Mouse (Mus musculus): Measurements from ENCODE around the gene Khdc3. TPM values are rescaled to one million over a fixed set of nuclear protein-coding genes. Genes with fewer than 3 reads are reported as not detected.

Gene Khdc3
- total and polyA plus RNA-seq, 3 experiments = 0.17 to 0.86 (median 0.84) TPM

DNA sequence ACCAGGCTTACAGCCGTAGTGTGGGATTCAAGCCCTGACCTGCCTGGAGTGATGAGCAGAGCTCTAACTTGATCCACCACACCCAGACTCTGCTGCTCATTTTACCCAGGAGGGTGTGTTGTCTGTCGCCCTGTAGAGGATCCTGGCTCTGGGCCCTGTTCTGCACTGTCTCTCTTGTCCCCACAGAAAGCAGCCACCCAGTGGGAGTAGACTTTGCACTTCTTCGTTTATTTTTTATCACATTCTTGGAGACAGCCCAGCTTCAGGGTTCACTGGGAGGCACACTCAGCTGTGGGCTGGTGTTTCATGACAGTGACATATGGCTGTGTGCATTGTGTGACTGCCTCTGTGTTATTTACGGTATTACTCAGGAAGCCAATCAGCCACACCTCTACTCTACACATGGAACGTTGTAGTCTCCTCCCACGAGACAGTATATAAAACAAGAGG lies 33.4 kb upstream of the Khdc3 start:
- Histone ChIP-seq H3K9me3 (replicated peaks; ENCODE audit: low read length) (peaks cover 1% of the 10 kb centered on the region), H3K9ac (ENCODE audit: insufficient read depth, low read depth) (no peak overlapping the region), H3K27ac (ENCODE audit: insufficient read depth, low read depth) (no peak overlapping the region), H3K4me2 (ENCODE audit: insufficient read depth, low read depth, poor library complexity, severe bottlenecking) (no peak overlapping the region), H3K4me1 (ENCODE audit: control insufficient read depth in 1 of 2, insufficient read depth in 2 of 2) (peaks cover 7 to 15% of the 10 kb centered on the region in 2 experiments), H3K36me3 (replicated peaks in 1 of 2; ENCODE audit: control insufficient read depth in 1 of 2, insufficient read depth in 1 of 2, low read length in 1 of 2) (peaks cover 0 to 42% of the 10 kb centered on the region in 2 experiments), H3K27me3 (replicated peaks) (no peaks in the 10 kb centered on the region), H3K79me2 (replicated peaks; ENCODE audit: control insufficient read depth, extremely low read depth, insufficient read depth, poor library complexity, severe bottlenecking) (no peaks in the 10 kb centered on the region; the same call in 1 of the 2 replicates), H3K4me3 (replicated peaks in 1 of 3; ENCODE audit: low read depth in 2 of 3, low read length in 2 of 3, poor library complexity in 1 of 3) (no peak overlapping the region)
- DNase-seq (ENCODE audit: extremely low read depth) = no peak
- in situ Hi-C loops (cut with MboI; ENCODE audit: low pct_ligation_motif_present, low pct_unique_long_range_greater_than_20kb, low sequenced_read_pairs) = no loop called here
- dilution Hi-C loops (cut with MboI; ENCODE audit: extremely low pct_ligation_motif_present, extremely low pct_unique_long_range_greater_than_20kb, low sequenced_read_pairs) = no loop called here
- no peak for TF ChIP-seq USF1 (IDR thresholded peaks at IDR 0.05; ENCODE audit: low read depth, low read length)
- TF ChIP-seq ZKSCAN1 (IDR thresholded peaks at IDR 0.05; ENCODE audit: borderline replicate concordance, low read depth, low read length) = no peak
- TF ChIP-seq BHLHE40 (IDR thresholded peaks at IDR 0.05; ENCODE audit: low read depth, low read length) = no peak
- no peak for TF ChIP-seq E2F4 (IDR thresholded peaks at IDR 0.05; ENCODE audit: insufficient replicate concordance, low read depth, low read length)
- no peak for TF ChIP-seq MYC (IDR thresholded peaks at IDR 0.05; ENCODE audit: low read depth, low read length)
- TF ChIP-seq CHD2 (IDR thresholded peaks at IDR 0.05; ENCODE audit: low read length) = no peak
- TF ChIP-seq SMC3 (IDR thresholded peaks at IDR 0.05; ENCODE audit: low read depth, low read length) = no peak

- Histone ChIP-seq H3K27ac (ENCODE audit: insufficient read depth, low read depth) (no peak overlapping the region), H3K27me3 (replicated peaks) (no peaks in the 10 kb centered on the region), H3K79me2 (replicated peaks; ENCODE audit: control insufficient read depth, extremely low read depth, insufficient read depth, poor library complexity, severe bottlenecking) (no peaks in the 10 kb centered on the region; the same call in 1 of the 2 replicates), H3K36me3 (replicated peaks in 1 of 2; ENCODE audit: control insufficient read depth in 1 of 2, insufficient read depth in 1 of 2, low read length in 1 of 2) (peaks cover 0 to 40% of the 10 kb centered on the region in 2 experiments), H3K4me2 (ENCODE audit: insufficient read depth, low read depth, poor library complexity, severe bottlenecking) (no peak overlapping the region), H3K4me1 (ENCODE audit: control insufficient read depth in 1 of 2, insufficient read depth in 2 of 2) (peaks cover 7 to 19% of the 10 kb centered on the region in 2 experiments), H3K9ac (ENCODE audit: insufficient read depth, low read depth) (no peak overlapping the region), H3K9me3 (replicated peaks; ENCODE audit: low read length) (peaks cover 1% of the 10 kb centered on the region), H3K4me3 (replicated peaks in 1 of 3; ENCODE audit: low read depth in 2 of 3, low read length in 2 of 3, poor library complexity in 1 of 3) (no peak overlapping the region)
- dilution Hi-C loops (cut with MboI; ENCODE audit: extremely low pct_ligation_motif_present, extremely low pct_unique_long_range_greater_than_20kb, low sequenced_read_pairs) (no loop called here), in situ Hi-C loops (cut with MboI; ENCODE audit: low pct_ligation_motif_present, low pct_unique_long_range_greater_than_20kb, low sequenced_read_pairs) (no loop called here)
- DNase-seq (ENCODE audit: extremely low read depth) = no peak
- TF ChIP-seq POLR2A (IDR thresholded peaks at IDR 0.05; ENCODE audit: low read depth, low read length) (no peak), USF2 (conservative IDR thresholded peaks at IDR 0.05; ENCODE audit: low read depth, low read length) (no peak), MAX (IDR thresholded peaks at IDR 0.05; ENCODE audit: low read length) (no peak), ETS1 (conservative IDR thresholded peaks at IDR 0.05; ENCODE audit: low read depth, low read length) (no peak), MEF2A (IDR thresholded peaks at IDR 0.05; ENCODE audit: borderline replicate concordance, low read depth, low read length) (no peak), IRF4 (IDR thresholded peaks at IDR 0.05; ENCODE audit: low read depth, low read length) (no peak), SMC3 (IDR thresholded peaks at IDR 0.05; ENCODE audit: low read depth, low read length) (no peak), ZC3H11A (IDR thresholded peaks at IDR 0.05; ENCODE audit: low read depth, low read length) (no peak), E2F4 (IDR thresholded peaks at IDR 0.05; ENCODE audit: insufficient replicate concordance, low read depth, low read length) (no peak), UBTF (IDR thresholded peaks at IDR 0.05; ENCODE audit: low read depth, low read length) (no peak), CTCF (conservative IDR thresholded peaks at IDR 0.05 in 1 of 2, IDR thresholded peaks at IDR 0.05 in 1 of 2; ENCODE audit: low read depth in 2 of 2, low read length in 2 of 2) (no peak)
Observed at GRCm38 (mm10) chr9:73068688-73069087, 32.9 kb upstream of the Khdc3 start.
